ENCODE assay signal across 30 mouse cellular contexts in genomic region chr8:103693531-103693930, GRCm38 (mm10).
"Had no signal": no experiment of that assay in that cellular context is flagged by ENCODE, and none has a peak within 500 bp of the region (broad histone marks: within the 10 kb centered on the region; RNA-seq: fewer than 3 reads in every experiment).

No protein-coding gene starts in this region.

- DNase-seq: heart, postnatal 10 days; heart, postnatal 14 days; heart, postnatal 36 days; heart, postnatal 4 days; kidney, adult 11 months; kidney, adult 18-20 months; kidney, adult 2 months; kidney, adult 8-10 months; kidney, adult 9 months; kidney, postnatal 10 days; kidney, postnatal 14 days; kidney, postnatal 25 days; kidney, postnatal 36 days; kidney, postnatal 4 days; layer of hippocampus, adult 9-11 months; layer of hippocampus, postnatal 36 days had no signal

- H3K4me1 ChIP-seq: heart, embryonic 12.5 days; heart, embryonic 13.5 days; heart, embryonic 15.5 days; hindbrain, embryonic 12.5 days; hindbrain, embryonic 13.5 days; hindbrain, embryonic 15.5 days; intestine, embryonic 15.5 days; kidney, embryonic 15.5 days had no signal

- H3K36me3 ChIP-seq: heart, embryonic 12.5 days; heart, embryonic 13.5 days; heart, embryonic 15.5 days; hindbrain, embryonic 10.5 days; hindbrain, embryonic 12.5 days; hindbrain, embryonic 13.5 days; hindbrain, embryonic 15.5 days; intestine, embryonic 15.5 days; kidney, embryonic 15.5 days had no signal

- H3K27ac ChIP-seq: heart, embryonic 13.5 days; heart, embryonic 15.5 days; hindbrain, embryonic 10.5 days; hindbrain, embryonic 12.5 days; hindbrain, embryonic 13.5 days; hindbrain, embryonic 14.5 days; hindbrain, embryonic 15.5 days; hindbrain, postnatal 0 days; intestine, embryonic 15.5 days; kidney, embryonic 15.5 days; kidney, postnatal 0 days; layer of hippocampus, adult 2 months; left cerebral cortex, adult 2 months had no signal

- H3K4me3 ChIP-seq: heart, embryonic 12.5 days; heart, embryonic 13.5 days; heart, embryonic 15.5 days; hindbrain, embryonic 10.5 days; hindbrain, embryonic 12.5 days; hindbrain, embryonic 13.5 days; hindbrain, embryonic 15.5 days; intestine, embryonic 15.5 days; kidney, embryonic 15.5 days; layer of hippocampus, adult 2 months; left cerebral cortex, adult 2 months had no signal

- H3K27me3 ChIP-seq: heart, embryonic 12.5 days; heart, embryonic 13.5 days; heart, embryonic 15.5 days; hindbrain, embryonic 12.5 days; hindbrain, embryonic 13.5 days; hindbrain, embryonic 15.5 days; intestine, embryonic 15.5 days; kidney, embryonic 15.5 days had no signal

- H3K9me3 ChIP-seq: heart, embryonic 12.5 days; heart, embryonic 15.5 days; hindbrain, embryonic 12.5 days; hindbrain, embryonic 15.5 days; intestine, embryonic 15.5 days; kidney, embryonic 15.5 days had no signal
